Comparison of ENCODE assay signal across 7 mouse cellular contexts in the genomic region with DNA sequence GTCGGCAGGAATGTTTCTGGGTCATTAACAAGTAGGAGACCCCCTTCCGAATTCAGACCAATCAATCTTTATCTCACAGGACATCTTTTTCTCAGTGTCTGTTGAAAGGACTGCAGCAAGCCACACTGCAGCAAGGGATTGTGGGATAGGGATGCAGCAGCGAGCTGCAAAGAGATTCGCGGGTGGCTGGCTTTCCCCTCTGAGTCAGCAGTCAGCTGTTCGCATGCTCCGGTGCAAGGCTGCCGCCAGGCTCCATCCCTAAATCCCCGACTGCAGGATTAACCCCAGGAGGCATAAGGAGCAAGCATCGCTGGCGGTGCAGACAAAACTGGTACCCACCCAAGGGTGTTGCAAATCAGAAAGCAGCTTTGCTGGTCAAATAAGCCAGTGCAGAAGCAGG. TPM values are rescaled to one million over a fixed set of nuclear protein-coding genes. Genes with fewer than 3 reads are reported as not detected.
DNase-seq lines count a peak whose midpoint lies in the region; ATAC-seq and TF ChIP-seq lines count a peak whose summit lies in the region.

No protein-coding gene starts in this region.

- intact Hi-C loops in gastrocnemius, adult 2 months (cut with DNase I) = no loop called here
- intact Hi-C loops in left cerebral cortex, postnatal 10 days (cut with DNase I) = no loop called here

- peak overlapping the region; percentile 79 for H3K9ac ChIP-seq in hindbrain, postnatal 0 days (replicated peaks; ENCODE audit: low read length)

- H3K27ac ChIP-seq in gastrocnemius, adult 2 months = peak overlapping the region; percentile 58
- peak overlapping the region; percentile 93 for H3K27ac ChIP-seq in hindbrain, postnatal 0 days

- peaks cover 28% of the 10 kb centered on the region for H3K4me1 ChIP-seq in hindbrain, postnatal 0 days (ENCODE audit: insufficient read depth, low read length)

- no peaks in the 10 kb centered on the region for H3K9me3 ChIP-seq in hindbrain, postnatal 0 days (ENCODE audit: low read length)

- H3K4me2 ChIP-seq in hindbrain, postnatal 0 days (ENCODE audit: low read depth, low read length) = peak overlapping the region; percentile 83

- H3K4me3 ChIP-seq in gastrocnemius, adult 2 months = peak overlapping the region; percentile 70
- H3K4me3 ChIP-seq in hindbrain, postnatal 0 days (ENCODE audit: low read length) = peak overlapping the region; percentile 65

- peak; percentile 76 to 87 for DNase-seq in adrenal gland, adult (ENCODE audit: inconsistent age in 2 of 2, low spot score in 1 of 2)
- peak; percentile 87 to 90 for DNase-seq in cerebellum, postnatal 25 days
- peak; percentile 68 for DNase-seq in gastrocnemius, adult 2 months
- DNase-seq in hindbrain, postnatal 0 days (ENCODE audit: low spot score) = peak; percentile 91
- peak; percentile 75 to 81 for DNase-seq in left cerebral cortex, postnatal 10 days (ENCODE audit: extremely low spot score in 1 of 2, low spot score in 2 of 2)
- peak; percentile 86 for DNase-seq in right cerebral cortex, postnatal 25 days

- no peaks in the 10 kb centered on the region for H3K27me3 ChIP-seq in hindbrain, postnatal 0 days (ENCODE audit: insufficient read depth, low read length)

- H3K36me3 ChIP-seq in hindbrain, postnatal 0 days (ENCODE audit: insufficient read depth, low read length) = no peaks in the 10 kb centered on the region

- WGBS in hindbrain, postnatal 0 days = 0% methylated on average over 11 of the region's 11 CpGs

- no peak for TF ChIP-seq CTCF in gastrocnemius, adult 2 months (IDR thresholded peaks at IDR 0.05)
- no peak; the same call in 1 of the 2 replicates for TF ChIP-seq CTCF in hindbrain, postnatal 0 days (IDR thresholded peaks at IDR 0.05; ENCODE audit: low read depth)

- peak; percentile 89 for ATAC-seq in hindbrain, postnatal 0 days
- ATAC-seq in megakaryocyte, adult 5-6 weeks (ENCODE audit: poor library complexity, severe bottlenecking) = 0 out of 2 replicates have a peak, but pooled peaks have one; percentile 18

RNA-seq across cellular contexts. Expression of a gene that starts 46.8 kb away (rescaled TPM):
- not detected for total RNA-seq in gastrocnemius, adult 2 months (2021)
- not detected in 2 replicates for total RNA-seq in hindbrain, postnatal 0 days (2014; rRNA removed)
- polyA plus RNA-seq in hindbrain, postnatal 0 days (2015; fragmentation: Nextera tagmentation; extraction: Ambion mirVana) = 2.3 and 2.8 TPM in 2 replicates
- total RNA-seq in left cerebral cortex, postnatal 10 days (2021) = not detected
- total RNA-seq in megakaryocyte, adult 5-6 weeks (2015) = 0.27 TPM in 1 of 2 replicates, not detected in the other
- not detected in 2 replicates for total RNA-seq in megakaryocyte, adult 5-6 weeks (2017)

Comparison
In these comparisons a context has a peak if more than half of its experiments do, and no peak if none do; other contexts are left out.
1. Peak in every context shown above with its lines: DNase-seq, ATAC-seq, H3K4me3 ChIP-seq and H3K27ac ChIP-seq.